Mouse (Mus musculus): ENCODE measurements at regions not wholly inside any gene's neighbourhood (a gene's known extent, or its start where the extent isn't known, plus 50 kb on each side); places are given as distances from the start of the nearest gene placed in this dataset.

GRCm38 (mm10) chr2:79185234-79186101 is 69.8 kb upstream of the Itga4 start:
- no peak for DNase-seq (ENCODE audit: low spot score in 2 of 2)

GRCm38 (mm10) chr2:79186878-79187277 is 68.3 kb upstream of the Itga4 start:
- no peak for DNase-seq (ENCODE audit: low spot score in 2 of 2)

- DNase-seq (ENCODE audit: low spot score in 2 of 2) = no peak
These were observed 66.6 kb upstream of the Itga4 start for GRCm38 (mm10) chr2:79188511-79189193.

DNA sequence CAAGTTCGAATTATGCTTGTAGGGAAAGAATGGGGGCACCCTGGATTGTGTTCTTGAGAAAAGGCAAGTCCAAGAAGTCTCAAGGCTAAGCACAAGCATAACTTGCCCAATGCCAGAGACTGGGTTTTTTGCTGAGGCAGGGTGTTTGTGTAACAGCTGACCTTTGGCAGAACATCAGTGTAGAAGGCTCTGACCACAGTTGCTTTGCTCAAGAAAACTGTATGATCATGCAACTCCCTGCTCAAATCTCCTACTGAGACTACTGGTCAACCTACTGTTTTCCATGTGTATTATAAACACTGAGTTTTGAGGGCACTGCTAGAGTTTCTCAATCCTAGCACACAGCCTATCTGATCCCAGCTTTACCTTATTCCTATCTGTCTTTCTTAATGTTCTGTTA is 61.4 kb upstream of the Itga4 start:
- no peak for DNase-seq (ENCODE audit: low spot score in 2 of 2)

GRCm38 (mm10) chr2:79201677-79202076 is 53.5 kb upstream of the Itga4 start:
- DNase-seq (ENCODE audit: low spot score in 2 of 2) = no peak

Measured in spleen, postnatal 36 days (tissue).